Mouse (Mus musculus) lung, postnatal 0 days (tissue): ENCODE data around the gene Thbs4. TPM values are rescaled to one million over a fixed set of nuclear protein-coding genes. Genes with fewer than 3 reads are reported as not detected.
A peak's percentile ranks its signal among the peaks of the same experiment; 100 is the strongest.

Experiments
- ATAC-seq: fragments of 200-750 bp; cut with Nextera tagmentation; 2 replicates; pipeline ENCODE4 v1.8.0; 2017; ENCODE audit warnings: moderate library complexity
- DNase-seq: peaks from one replicate; pipeline ENCODE4 v3.0.0-alpha.2; 2016; ENCODE audit warnings: low spot score
- H3K27ac ChIP-seq: fragments of 300-500 bp; sonication (generic); 2 replicates; pipeline ENCODE4 v1.5.1; 2014; ENCODE audit warnings: antibody characterized with exemption, mild to moderate bottlenecking, low read length, mixed read lengths
- H3K27me3 ChIP-seq: fragments of 300-500 bp; sonication (generic); replicated peaks from 2 replicates; pipeline ENCODE4 v1.6.1; 2014; ENCODE audit warnings: low read length, mixed read lengths; ENCODE audit not compliant: insufficient read depth
- H3K36me3 ChIP-seq: fragments of 300-500 bp; sonication (generic); 2 replicates; pipeline ENCODE4 v1.6.1; 2014; ENCODE audit warnings: low read length, mixed read lengths; ENCODE audit not compliant: insufficient read depth
- H3K4me1 ChIP-seq: fragments of 300-500 bp; sonication (generic); 2 replicates; pipeline ENCODE4 v1.6.1; 2014; ENCODE audit warnings: antibody characterized with exemption, low read depth, low read length, mixed read lengths; ENCODE audit not compliant: insufficient read depth
- H3K4me2 ChIP-seq: fragments of 300-500 bp; sonication (generic); replicated peaks from 2 replicates; pipeline ENCODE4 v1.6.1; 2014; ENCODE audit warnings: low read depth, mild to moderate bottlenecking, low read length, moderate library complexity, mixed read lengths
- H3K4me3 ChIP-seq: fragments of 300-500 bp; sonication (generic); 2 replicates; pipeline ENCODE4 v1.5.1; 2014; ENCODE audit warnings: low read depth, low read length
- H3K9ac ChIP-seq: fragments of 300-500 bp; sonication (generic); replicated peaks from 2 replicates; pipeline ENCODE4 v1.6.1; 2014; ENCODE audit warnings: low read depth, mild to moderate bottlenecking
- H3K9me3 ChIP-seq: fragments of 300-500 bp; sonication (generic); 2 replicates; pipeline ENCODE4 v1.6.1; 2016; ENCODE audit warnings: low read length, mixed read lengths
- CTCF ChIP-seq: IDR thresholded peaks from 2 replicates; pipeline ENCODE4 v1.5.1; 2016; ENCODE audit warnings: antibody characterized with exemption, mild to moderate bottlenecking
- EP300 ChIP-seq: IDR thresholded peaks from 2 replicates; pipeline ENCODE4 v1.6.1; 2016; ENCODE audit warnings: antibody characterized with exemption, mild to moderate bottlenecking, control low read depth
- WGBS: fragments of 180-500 bp; shearing (Covaris S2); extraction: QIAGEN DNeasy Blood & Tissue Kit; methylation state at CpG from one replicate; pipeline ENCODE4 v1.1.7; 2014; 5-methylcytosine and 5-hydroxymethylcytosine counted together
- polyA plus RNA-seq: library from polyadenylated mRNA; unstranded; fragments of >200 nt; fragmentation: Nextera tagmentation; extraction: Ambion mirVana; gene quantifications from 2 replicates; pipeline ENCODE4 v1.2.1, GENCODE M21; 2015

Thbs4 gene
- polyA plus RNA-seq, 1 experiment from 2014 or later: 0.76 TPM

GRCm38 (mm10) chr13:92755036-92755435, 39.6 kb downstream of the Thbs4 start:
- no peaks in the 10 kb centered on the region for H3K4me1 ChIP-seq
- DNase-seq (no peak), ATAC-seq (no peak)
- no peak overlapping the region for H3K4me3 ChIP-seq
- H3K27me3 ChIP-seq: no peaks in the 10 kb centered on the region
- TF ChIP-seq EP300 (no peak), CTCF (no peak)
- no peaks in the 10 kb centered on the region for H3K36me3 ChIP-seq
- 70% methylated on average over 7 of the region's 7 CpGs for WGBS
- no peak overlapping the region for H3K9ac ChIP-seq
- no peak overlapping the region for H3K27ac ChIP-seq
- H3K4me2 ChIP-seq: no peak overlapping the region
- H3K9me3 ChIP-seq: no peaks in the 10 kb centered on the region

DNA sequence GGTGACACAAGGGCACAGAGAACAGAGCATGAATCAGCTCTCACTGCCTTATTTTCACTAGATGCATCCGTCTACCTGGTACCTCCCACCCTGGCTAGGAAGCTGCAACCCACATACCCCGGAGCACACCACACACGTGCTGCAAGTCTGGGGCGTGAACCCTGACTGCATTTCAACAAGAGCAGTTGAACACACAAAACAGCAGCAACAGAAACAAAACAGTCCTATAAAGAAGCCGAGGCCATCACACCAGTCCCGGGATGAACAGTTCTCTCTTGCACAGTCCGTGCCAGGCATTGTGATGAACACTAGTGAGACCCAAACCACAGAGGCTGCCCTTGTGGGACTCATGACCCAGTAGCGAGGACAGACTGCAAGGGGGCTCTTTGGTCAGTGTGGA, 40.9 kb downstream of the Thbs4 start:
- DNase-seq (no peak), ATAC-seq (no peak)
- Histone ChIP-seq H3K36me3 (no peaks in the 10 kb centered on the region), H3K27ac (no peak overlapping the region), H3K4me1 (no peaks in the 10 kb centered on the region), H3K27me3 (no peaks in the 10 kb centered on the region), H3K4me3 (no peak overlapping the region), H3K9me3 (no peaks in the 10 kb centered on the region), H3K4me2 (no peak overlapping the region), H3K9ac (no peak overlapping the region)
- 87% methylated on average over 8 of the region's 8 CpGs for WGBS
- TF ChIP-seq EP300 (no peak), CTCF (no peak)

GRCm38 (mm10) chr13:92751726-92752565, 42.7 kb downstream of the Thbs4 start:
- ATAC-seq (peak; percentile 77), DNase-seq (peak; percentile 93)
- no peaks in the 10 kb centered on the region for H3K9me3 ChIP-seq
- H3K27ac ChIP-seq: no peak overlapping the region
- TF ChIP-seq EP300: no peak
- TF ChIP-seq CTCF: peak; percentile 85
- H3K27me3 ChIP-seq: no peaks in the 10 kb centered on the region
- H3K4me3 ChIP-seq: no peak overlapping the region
- 61% methylated on average over 21 of the region's 21 CpGs for WGBS
- no peak overlapping the region for H3K9ac ChIP-seq
- H3K36me3 ChIP-seq: no peaks in the 10 kb centered on the region
- H3K4me2 ChIP-seq: no peak overlapping the region
- H3K4me1 ChIP-seq: no peaks in the 10 kb centered on the region

DNA sequence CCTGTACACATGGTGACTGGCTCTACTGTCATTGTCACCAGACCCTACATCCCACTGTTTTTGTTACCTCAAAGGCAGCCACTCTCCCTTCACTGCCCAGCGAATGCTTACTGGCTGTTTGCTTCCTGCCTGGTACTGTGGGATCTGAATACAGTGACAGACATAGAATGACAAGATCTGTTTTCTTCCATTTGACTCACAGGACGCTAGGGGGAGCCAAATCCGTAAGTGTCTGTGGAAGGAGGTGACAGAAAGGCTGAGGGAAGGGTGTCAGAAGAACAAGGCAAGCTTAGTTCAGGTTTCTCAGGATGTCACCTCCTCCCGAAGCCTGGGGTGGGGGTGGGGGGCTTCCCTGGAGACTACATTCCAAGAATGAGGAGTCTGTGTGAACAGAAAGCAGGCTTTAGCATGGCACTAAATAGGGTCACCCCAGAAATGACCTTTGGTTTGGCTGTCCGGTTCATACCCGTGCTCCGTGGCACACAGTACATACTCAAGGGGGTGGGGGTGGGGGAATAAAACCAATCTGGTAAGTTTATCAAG, 43.6 kb downstream of the Thbs4 start:
- H3K4me2 ChIP-seq: peak overlapping the region; percentile 27; the same call in 1 of the 2 replicates
- WGBS: 15% methylated on average over 7 of the region's 7 CpGs
- H3K27me3 ChIP-seq: no peaks in the 10 kb centered on the region
- no peak overlapping the region for H3K27ac ChIP-seq
- ATAC-seq (peak; percentile 56), DNase-seq (peak; percentile 86)
- H3K4me1 ChIP-seq: no peaks in the 10 kb centered on the region
- H3K4me3 ChIP-seq: no peak overlapping the region
- peak; percentile 90 for TF ChIP-seq CTCF
- no peak for TF ChIP-seq EP300
- H3K9me3 ChIP-seq: no peaks in the 10 kb centered on the region
- no peak overlapping the region for H3K9ac ChIP-seq
- H3K36me3 ChIP-seq: no peaks in the 10 kb centered on the region

GRCm38 (mm10) chr13:92743337-92743736, 51.3 kb downstream of the Thbs4 start:
- Histone ChIP-seq H3K9me3 (no peaks in the 10 kb centered on the region), H3K4me1 (no peaks in the 10 kb centered on the region), H3K9ac (no peak overlapping the region), H3K27me3 (no peaks in the 10 kb centered on the region), H3K4me3 (no peak overlapping the region), H3K36me3 (no peaks in the 10 kb centered on the region), H3K27ac (no peak overlapping the region), H3K4me2 (no peak overlapping the region)
- TF ChIP-seq EP300 (no peak), CTCF (no peak)
- WGBS: 75% methylated on average over 5 of the region's 5 CpGs
- no peak for DNase-seq
- ATAC-seq: no peak

DNA sequence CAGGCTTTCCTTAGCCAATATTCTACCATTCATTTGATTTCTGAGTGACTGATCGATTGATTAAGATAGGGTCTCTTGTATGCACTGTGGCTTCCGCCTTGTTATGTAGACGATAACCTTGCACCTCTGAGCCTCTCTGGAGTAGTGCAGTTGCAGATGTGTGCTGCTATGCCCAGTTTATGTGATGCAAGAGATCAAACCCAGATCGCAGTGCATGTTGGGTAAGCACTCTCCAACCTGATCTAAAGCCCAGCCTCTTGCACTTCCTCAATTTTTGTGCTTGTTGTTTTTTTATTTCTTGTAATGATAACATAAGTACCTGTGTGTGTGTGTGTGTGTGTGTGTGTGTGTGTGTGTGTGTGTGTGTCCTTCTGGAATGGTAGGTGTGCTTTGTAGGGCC, 51.7 kb downstream of the Thbs4 start:
- no peak for ATAC-seq

More for the DNA sequence above, 51.7 kb downstream of the Thbs4 start:
- Histone ChIP-seq H3K4me3 (no peak overlapping the region), H3K9ac (no peak overlapping the region), H3K27me3 (no peaks in the 10 kb centered on the region), H3K4me1 (no peaks in the 10 kb centered on the region), H3K36me3 (no peaks in the 10 kb centered on the region), H3K9me3 (no peaks in the 10 kb centered on the region), H3K4me2 (no peak overlapping the region), H3K27ac (no peak overlapping the region)
- no peak for TF ChIP-seq EP300
- TF ChIP-seq CTCF: no peak
- no peak for DNase-seq
- WGBS: 81% methylated on average over 4 of the region's 4 CpGs
